Mouse (Mus musculus) cerebellum, adult (tissue): ENCODE measurements around the gene Rccd1.
"Not testable (repeated sequence)": the region's sequence is repeated elsewhere in the genome, so short reads cannot be mapped to it uniquely, and the experiment has no call there.

Experiments
- ATAC-seq: cut with Nextera tagmentation; 2 replicates; pipeline ENCODE4 v1.9.2; 2017; ENCODE audit warnings: mild to moderate bottlenecking, moderate library complexity, mixed read lengths; ENCODE audit not compliant: insufficient number of reproducible peaks, low FRiP score, low TSS enrichment

The Rccd1 gene

DNA sequence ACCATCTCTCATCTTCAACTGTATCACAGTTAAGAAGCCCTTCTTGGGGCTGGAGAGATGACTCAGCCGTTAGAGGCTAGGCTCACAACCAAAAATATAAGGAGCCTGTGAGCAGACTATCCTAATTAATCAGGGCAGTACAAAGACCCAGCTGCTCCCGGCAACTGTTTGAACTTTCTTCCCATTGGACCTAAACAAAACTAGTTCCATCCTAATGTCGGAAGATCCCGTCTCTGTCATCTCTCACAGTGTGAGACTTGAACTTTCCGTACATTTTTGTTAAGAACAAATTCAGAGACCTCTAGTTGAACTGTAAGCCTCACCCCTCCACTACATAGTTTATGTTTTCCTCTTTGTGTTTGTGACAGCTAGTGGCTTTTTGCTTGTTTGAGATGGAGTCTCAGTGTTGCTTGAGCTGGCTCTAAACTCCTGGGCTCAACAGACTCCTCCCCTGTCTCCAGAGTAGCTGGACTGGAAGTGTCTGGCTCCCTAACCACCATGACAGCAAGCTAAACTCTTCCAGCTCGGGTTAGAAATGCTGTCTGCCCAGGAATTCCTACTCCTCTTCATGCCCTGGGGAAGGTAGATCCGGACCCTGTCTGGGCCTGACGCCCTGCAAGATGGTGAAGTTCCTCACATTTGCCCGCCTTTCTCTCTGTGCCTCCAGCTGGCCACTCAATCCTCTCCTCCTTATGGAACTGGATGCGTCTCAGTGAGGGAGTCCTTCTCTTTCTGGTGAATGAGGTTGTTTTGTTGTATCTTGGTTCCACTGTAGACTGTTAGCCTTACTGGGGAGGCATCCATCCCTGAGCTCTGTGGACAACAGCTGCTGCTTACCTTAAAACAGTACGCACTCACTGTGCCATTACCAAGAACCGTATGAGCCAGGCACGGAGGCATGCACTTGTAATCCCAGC lies 23.7 kb upstream of the Rccd1 start:
- no peak for ATAC-seq

DNA sequence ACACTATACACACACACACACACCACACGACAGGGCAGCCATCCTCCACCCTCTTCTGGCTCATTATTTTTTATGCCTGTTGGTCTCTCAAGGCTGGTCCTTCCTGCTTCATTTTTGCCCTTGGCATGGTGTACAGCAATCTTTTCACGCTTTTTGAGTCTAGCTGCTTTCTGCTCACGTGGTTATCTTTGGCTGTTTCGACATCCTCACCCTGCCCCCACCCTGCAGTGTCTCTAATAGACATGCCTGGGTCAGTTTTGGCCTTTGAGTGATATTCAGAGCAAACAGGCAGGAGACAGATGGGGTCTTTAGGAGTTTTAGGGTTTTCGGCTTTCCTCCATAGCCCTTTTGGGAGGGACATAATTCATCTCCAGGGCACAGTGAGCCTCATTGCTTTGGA lies 22.6 kb upstream of the Rccd1 start:
- no peak for ATAC-seq

DNA sequence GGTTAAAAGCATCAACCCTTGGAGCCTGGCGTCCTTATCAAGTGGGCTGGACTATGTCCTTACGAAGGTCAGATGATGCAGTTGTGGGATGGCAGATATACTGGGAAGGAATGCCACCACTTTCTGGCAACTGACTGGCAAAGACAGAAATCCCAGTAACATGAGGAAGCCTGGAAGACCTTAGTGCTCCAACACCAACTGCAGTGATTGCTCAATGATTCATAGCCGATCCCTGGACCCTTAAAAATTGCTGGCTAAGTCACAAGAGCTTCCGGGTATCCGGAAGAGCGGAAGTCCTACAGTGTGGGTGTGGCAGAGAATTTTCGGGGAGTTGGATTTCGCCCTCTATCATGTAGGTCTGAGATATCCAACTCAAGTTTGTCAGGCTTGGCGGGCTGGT lies 21.9 kb upstream of the Rccd1 start:
- ATAC-seq = no peak

DNA sequence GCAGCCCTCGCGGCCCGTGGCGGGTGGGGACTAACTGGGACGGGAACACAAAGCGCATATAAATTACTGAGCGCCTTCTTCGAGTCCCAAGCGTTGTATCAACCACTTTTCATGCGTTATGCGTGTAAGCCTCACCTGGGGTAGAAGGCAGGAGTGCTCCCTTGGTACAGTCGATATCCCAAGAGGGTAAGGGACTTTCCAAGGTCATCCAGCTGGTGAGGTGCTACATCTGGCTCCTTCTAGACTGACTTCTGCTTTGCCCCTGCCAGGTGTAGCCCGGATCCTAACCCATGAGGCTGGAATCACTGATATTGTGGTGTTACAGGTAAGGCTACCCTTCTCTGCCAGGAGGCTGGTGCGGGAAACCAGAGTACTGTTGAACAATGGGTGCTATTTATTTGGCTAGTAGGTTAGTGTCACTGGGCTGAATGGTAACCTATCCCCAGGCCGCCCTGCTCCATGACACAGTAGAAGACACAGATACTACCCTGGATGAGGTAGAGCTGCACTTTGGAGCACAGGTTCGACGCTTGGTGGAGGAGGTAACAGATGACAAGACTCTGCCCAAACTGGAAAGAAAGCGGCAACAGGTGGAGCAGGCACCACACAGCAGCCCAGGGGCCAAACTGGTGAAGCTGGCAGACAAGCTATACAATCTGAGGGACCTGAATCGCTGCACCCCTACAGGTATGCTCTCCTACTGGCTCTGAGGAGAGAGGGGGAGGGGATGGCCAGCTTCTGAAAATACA lies 19.2 kb upstream of the Rccd1 start:
- no peak for ATAC-seq

DNA sequence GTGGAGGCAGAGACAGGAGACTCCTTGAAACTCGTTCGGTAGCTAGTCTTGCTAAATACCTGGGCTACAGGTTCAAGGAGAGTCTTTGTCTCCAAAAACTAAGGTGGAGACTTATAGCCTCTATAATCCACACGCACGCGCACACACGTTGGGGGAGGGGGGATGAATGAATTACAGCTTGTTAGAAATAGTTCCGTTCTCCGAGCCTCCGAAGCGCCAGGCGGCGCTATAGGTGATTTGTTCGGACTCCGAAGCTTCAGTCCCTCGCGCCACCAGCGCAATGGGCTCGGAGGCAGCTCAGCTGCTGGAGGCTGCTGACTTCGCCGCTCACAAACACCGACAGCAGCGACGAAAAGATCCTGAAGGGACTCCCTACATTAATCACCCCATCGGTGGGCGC lies 18.6 kb upstream of the Rccd1 start, which contains the start of gene Hddc3:
TSS of gene Hddc3 (plus strand) at position 247 of the 400 bp plus-strand sequence.
- ATAC-seq = peak; percentile 11; the same call in 1 of the 2 replicates

DNA sequence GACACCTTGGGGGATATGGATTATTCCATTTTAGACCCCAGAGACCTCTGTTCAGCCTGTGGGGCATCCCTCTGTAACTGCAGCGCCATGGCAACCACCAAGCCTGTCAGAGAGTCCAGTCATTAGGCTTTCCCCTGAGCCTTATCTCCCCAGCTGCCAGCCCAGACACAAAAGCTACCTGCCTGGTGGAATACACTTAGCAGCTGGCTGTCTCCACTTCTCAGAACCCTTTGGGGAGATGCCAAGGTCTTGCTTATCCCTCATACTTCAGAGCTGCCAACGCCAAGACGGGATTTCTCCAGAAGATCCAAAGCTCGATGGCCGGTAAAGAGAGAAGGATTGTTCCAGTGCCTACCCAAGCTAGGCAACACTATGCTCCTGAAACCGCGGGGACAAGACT lies 17.5 kb upstream of the Rccd1 start:
- ATAC-seq = no peak

DNA sequence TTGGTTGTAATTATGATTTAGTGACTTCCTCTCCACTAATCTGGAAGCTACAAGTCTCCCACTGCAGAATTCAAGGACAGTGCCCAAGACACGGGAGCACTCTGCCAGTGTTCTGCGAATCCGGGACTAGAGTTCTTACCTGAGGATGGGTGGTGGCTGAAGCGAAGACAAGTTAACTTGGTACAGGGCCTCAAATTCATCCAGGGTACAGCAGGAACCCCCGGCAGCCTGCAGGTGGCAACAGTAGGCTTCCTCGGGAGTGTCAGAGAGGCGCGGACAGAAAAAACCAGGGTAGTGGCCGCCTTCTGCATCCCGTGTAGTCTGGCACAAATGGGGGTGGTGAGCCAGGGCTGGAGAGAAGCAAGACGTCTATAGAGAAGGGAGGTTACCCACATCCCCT lies 16.5 kb upstream of the Rccd1 start, which contains the start of gene Unc45a:
TSS of gene Unc45a (minus strand) at position 213 of the 400 bp plus-strand sequence.
- peak; percentile 29; the same call in 1 of the 2 replicates for ATAC-seq

DNA sequence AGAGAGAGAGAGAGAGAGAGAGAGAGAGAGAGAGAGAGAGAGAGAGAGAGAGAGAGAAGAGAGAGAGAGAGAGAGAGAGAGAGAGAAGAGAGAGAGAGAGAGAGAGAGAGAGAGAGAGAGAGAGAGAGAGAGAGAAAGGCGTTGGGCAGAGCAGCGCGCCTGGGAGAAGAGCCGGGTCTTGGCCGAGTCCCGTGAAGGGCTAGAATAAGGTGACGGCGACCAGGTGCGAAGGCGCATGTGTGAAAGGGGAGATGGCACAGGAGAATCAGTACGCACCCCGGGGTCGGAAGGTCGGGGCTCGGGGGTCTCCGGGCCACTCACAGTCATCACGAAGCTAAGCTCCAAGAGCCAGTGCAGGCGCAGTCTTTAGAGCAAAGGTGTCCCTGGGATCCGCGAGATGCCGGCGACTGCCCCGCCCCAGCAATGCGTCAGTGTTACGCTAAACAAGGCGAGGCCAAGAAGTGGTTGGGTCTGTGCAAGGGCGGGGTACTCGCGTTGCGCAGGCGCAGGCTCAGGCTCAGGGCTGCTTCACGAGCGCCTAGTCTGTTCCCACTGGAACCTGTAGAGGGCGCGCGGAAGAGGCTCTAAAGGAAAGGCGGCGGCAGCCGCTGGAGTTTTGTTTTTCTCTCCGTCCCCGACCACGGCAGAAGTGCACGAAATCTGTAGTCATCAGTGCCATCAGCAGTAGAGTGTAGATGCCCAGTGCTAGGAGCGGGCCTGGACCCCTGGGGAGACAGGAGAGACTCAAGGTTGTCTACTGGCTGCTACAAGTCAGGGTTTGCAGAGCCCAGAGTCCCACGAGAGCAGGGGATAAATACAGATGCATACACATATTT lies 15.8 kb upstream of the Rccd1 start:
- ATAC-seq = peak; percentile 91

DNA sequence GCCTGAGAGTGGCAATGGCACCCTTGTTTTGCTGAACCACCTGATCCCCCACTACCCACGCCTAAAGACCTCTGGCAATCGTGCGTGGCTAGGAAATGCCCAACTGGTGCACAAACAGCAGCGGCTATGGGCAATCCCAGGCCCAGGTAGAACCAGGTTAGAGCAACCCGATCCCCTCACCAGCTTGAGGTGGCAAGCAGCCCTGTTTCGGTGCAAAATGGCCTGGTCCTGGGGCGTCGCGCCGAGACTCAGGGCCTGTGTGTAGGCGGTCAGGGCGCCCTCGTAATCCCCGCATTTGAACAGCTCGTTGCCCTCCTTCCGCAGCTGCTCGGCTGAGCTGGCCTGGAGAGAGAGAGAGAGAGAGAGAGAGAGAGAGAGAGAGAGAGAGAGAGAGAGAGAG lies 15.1 kb upstream of the Rccd1 start:
- ATAC-seq = no peak

DNA sequence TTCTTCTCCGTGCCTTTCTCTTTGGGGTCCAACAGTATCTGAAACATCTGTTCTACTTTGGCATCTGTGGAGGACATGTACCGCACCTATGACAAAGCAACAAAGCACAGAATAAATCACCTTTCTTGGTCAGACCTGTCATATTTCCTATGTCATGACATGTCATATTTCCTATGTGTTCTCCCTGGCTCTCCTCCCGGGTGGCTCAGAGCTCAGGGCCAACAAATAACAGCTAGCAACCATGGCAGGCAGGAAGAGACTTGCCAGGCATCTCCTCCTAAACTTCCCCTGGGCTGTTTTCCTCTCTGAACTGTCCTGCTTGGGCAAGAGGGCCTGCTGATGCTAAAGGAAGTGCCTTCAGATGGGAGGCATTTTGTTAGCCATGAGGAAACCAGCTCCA lies 12.7 kb upstream of the Rccd1 start:
- no peak for ATAC-seq

DNA sequence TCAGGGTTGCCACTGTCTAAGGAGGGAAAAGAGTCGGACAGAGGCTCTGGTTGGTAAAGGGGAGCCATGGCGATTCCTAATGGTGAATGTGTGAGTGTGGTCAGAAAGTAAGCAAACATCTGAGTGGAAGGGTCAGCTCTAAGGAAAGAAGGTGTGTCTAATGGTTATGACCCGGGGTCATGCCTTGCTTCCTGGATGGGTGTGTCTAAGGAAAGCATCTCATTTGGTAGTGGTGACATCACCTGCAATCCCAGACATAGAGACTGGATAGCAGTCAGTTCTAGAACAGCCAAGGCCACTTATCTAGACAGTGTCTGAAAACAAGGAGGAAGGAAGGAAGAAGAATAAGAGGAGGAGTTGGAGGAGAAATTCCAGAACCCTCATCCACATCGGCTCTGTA lies 10.6 kb upstream of the Rccd1 start:
- no peak for ATAC-seq

DNA sequence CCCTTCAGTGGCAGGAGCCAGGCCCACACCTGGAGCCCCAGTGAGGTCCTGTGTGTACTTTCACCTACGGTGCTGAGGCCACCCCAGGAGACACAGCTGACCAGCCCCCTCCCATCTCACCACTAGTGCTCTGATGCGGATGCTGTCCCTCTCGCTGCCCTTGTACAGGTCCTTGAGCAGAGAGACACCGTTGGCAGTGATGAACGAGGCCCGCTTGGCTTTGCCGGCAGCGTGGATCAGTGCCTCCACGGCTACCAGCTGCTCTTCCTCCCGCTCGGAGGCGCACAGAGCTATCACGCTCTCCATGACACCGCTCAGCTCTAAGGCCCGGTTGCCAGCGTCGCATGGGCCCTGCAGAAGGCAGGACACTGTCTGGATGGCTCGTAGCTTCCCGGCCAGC lies 7.2 kb upstream of the Rccd1 start:
- no peak for ATAC-seq

DNA sequence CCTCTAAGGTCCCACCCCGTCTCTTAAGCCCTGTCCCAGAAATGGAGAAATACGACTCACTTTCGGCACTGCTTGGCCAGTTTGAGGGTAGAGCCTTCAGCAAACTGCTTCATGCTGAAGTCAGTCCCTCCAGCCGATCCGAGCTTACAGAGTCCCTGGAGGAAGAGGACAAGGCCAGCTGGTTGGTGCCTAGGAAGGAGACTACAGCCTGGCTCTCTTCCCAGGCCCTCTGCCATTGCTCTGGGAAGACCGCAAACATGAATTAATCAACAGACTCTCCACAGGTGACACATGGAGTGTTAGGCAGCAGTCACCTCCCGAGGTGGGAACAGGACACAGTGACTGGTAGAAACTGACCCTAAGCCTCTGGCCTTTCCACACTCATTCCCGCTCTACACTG lies 6.0 kb upstream of the Rccd1 start:
- ATAC-seq = peak; percentile 41; the same call in 1 of the 2 replicates

DNA sequence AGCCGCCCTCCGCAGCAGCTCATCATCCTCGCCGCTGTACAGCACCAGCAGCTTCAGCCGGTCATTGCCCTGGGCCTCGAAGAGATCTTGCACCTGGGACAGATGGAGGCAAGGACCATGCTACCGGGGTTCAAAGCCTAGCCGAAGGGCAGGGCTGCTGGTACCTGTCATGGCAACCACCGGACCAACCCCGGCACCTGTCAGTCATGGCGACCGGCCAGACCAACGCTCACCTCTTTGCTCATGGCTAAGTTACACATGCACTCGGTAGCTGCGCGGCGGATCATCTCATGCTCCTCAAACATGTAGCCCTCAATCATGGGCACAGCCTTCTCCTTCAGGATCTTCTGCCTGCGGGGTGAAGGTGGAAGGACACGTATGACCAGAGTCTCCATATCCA lies 1.8 kb upstream of the Rccd1 start:
- no peak for ATAC-seq

DNA sequence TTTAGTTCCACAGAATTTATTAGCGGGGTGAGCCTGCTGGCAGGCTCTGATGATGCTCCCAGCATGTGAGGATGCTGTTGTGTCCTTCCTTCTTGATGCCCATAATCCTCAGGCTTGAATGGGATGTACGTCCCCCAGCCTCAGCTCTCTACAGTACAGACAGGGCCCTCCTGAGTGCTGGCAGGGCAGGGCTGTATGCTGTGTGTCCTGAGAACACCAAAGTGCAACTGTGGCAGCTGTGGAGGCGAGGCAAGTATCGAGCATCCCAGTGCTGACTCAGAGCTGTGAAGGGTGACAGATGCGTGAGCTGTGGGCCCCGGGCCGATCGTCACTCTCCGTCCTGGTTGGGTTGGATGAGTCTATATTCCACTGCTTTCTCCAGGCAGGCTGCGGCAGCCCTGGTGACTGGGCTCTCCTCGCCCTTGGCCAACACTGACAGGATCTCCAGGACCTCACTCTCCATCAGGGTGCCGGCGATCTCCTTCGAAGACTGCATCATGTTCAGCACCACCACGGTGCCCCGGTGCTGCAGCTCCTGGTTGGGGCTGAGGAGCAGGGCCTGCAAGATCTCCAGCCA lies 1.1 kb upstream of the Rccd1 start:
- ATAC-seq = no peak

DNA sequence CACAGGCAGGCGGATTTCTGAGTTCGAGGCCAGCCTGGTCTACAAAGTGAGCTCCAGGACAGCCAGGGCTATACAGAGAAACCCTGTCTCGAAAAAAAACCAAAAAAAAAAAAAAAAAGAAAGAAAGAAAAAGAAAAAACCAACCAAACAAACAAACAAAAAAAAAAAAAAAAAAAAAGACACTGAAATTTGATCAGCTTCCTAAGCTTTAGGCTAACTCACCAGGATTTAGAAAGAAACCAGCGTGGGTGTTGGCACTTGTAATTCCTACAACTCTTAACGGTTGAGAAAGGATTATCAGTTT lies 514 bp upstream of the Rccd1 start:
- not testable (repeated sequence) for ATAC-seq

DNA sequence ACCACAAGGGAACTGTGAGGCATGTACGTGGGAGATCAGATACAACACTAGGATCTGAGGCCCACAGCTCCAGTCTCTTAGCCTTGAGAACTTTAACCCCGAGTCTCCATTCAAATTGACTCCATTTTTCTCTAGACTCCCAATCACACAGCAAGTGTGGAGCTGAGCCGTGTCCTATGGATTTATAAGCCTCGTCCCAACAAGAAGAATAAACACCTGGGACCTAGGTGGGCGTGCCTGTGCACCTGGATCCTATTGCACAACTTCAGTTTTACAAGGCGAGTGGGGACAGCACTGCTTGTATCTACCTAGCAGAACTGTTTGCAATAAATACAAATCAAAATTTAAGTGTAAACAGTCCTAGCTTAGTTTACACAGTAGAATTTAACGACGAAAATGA lies 918 bp downstream of the Rccd1 start:
- no peak for ATAC-seq

DNA sequence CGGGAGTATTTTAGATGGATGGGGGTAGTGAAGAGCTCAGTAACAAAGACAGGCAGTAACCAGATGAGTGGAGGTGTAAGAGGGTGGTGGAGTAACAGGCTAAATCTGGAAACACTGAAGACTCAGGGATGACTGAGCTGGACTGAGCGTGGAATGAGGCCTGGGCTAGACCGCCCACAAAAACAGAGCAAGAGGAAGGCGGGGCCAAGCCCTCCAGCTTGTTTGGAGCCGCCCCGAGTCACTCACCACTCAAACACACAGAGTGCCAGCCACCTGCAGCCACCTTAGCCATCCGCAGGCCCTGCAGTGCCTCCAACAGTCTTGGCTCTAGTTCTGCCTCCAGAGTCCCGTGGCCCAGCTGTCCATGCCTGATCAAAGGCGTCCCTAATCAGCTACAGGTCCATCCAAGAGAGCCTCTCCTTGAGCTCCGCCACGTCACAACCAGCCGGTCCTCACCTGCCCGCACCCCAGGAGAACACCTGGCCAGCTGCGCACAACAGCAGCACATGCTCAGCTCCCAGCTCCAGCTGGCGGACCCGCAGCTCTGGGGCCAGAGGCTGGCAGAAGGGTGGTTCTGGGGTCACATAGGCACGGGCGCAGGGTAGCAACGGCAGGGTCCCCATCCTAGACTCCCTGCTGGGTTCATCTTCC lies 4.3 kb downstream of the Rccd1 start:
- no peak for ATAC-seq

DNA sequence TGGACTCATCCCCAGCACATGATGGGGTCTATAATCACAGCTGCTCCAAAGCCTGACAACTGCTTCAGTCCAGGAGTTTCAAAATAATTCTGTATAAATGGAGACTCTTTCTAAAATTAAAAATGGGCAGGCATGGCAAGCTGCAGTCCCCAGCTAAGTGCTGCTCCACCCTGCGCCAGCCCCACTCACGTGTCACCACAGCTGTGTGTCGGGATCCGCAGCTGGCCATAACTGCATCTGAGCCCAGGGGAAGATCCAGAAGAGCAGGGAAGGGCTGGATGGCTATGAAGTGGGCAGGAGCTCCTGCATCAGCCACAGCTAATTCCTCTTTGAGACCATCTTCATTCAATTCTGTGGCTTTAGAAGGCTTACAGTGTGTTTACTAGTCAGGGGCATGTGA lies 5.6 kb downstream of the Rccd1 start:
- ATAC-seq = no peak
